Mouse (Mus musculus) CH12.LX (cell line): Measurements from ENCODE around the gene Ttc16.

Experiments
- POLR2AphosphoS2 ChIP-seq: IDR thresholded peaks from 2 replicates; pipeline ENCODE4 v1.6.1; 2011; ENCODE audit warnings: low read depth, low read length, improper control_type of control experiment
- SIN3A ChIP-seq: IDR thresholded peaks from 2 replicates; pipeline ENCODE4 v1.6.1; 2012; ENCODE audit warnings: low read length, improper control_type of control experiment, inconsistent platforms

DNA sequence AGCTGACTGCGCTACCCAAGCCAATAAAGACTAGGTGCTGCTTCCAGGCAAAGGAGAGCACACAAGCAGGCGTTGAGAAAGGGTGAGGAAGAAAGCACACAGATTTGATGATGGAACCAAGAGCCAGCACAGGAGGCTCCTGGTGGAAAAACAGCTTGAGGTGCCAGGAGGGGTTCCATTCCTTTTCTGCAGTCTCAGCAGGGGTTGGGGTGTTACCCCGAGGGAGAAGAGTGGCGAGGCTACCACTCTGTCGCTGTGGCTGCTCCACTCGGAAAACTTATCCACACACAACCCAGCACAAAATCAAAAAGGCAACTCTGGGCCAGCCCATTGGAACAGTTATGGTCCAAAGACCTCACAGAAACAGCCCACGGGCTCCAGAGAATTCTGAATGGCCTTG is 42.2 kb upstream of the Ttc16 start:
- TF ChIP-seq POLR2AphosphoS2 (no peak), SIN3A (no peak)
